Mouse (Mus musculus): Measurements from ENCODE around the gene Tgm4.

GRCm38 (mm10) chr9:123115566-123115965, 81.0 kb downstream of the Tgm4 start:
- TF ChIP-seq CTCF (IDR thresholded peaks at IDR 0.05; ENCODE audit: extremely low read depth, insufficient read length, insufficient replicate concordance, low read depth, low read length) (no peak), POLR2A (IDR thresholded peaks at IDR 0.05; ENCODE audit: low read depth, low read length) (no peak)

All from small intestine, adult 2 months (tissue).